Mouse (Mus musculus) midbrain, embryonic 10.5 days (tissue): ENCODE data around the gene Ptafr. TPM values are rescaled to one million over a fixed set of nuclear protein-coding genes. Genes with fewer than 3 reads are reported as not detected.

Experiments
- polyA plus RNA-seq: library from polyadenylated mRNA; unstranded; fragments of >200 nt; fragmentation: Nextera tagmentation; extraction: Ambion mirVana; gene quantifications from 2 replicates; pipeline ENCODE4 v1.2.1, GENCODE M21; 2016

Gene Ptafr
- polyA plus RNA-seq, 1 experiment from 2014 or later, result 0.41 TPM

Other genes starting within 250 kb of the Ptafr start
- 83.5 and 87.8 TPM in 2 replicates for gene Trnau1ap, start 234.5 kb upstream of the Ptafr start, polyA plus RNA-seq
- gene Rcc1, start 210.5 kb upstream of the Ptafr start, polyA plus RNA-seq, result 144 and 164 TPM in 2 replicates
- gene Phactr4, start 141.6 kb upstream of the Ptafr start, polyA plus RNA-seq, result 23.6 and 27.3 TPM in 2 replicates
- gene Med18, start 100.1 kb upstream of the Ptafr start, polyA plus RNA-seq, result 32.6 and 35.3 TPM in 2 replicates
- gene Sesn2, start 53.6 kb upstream of the Ptafr start, polyA plus RNA-seq, result 13.0 and 14.7 TPM in 2 replicates
- 965 and 979 TPM in 2 replicates for gene Atpif1, start 30.4 kb upstream of the Ptafr start, polyA plus RNA-seq
- gene Dnajc8, start 28.5 kb upstream of the Ptafr start, polyA plus RNA-seq, result 203 and 216 TPM in 2 replicates
- gene Eya3, start 74.9 kb downstream of the Ptafr start, polyA plus RNA-seq, result 30.0 and 30.1 TPM in 2 replicates
- 4.3 and 4.8 TPM in 2 replicates for gene Xkr8, start 168.5 kb downstream of the Ptafr start, polyA plus RNA-seq
- 2.3 and 2.9 TPM in 2 replicates for gene Smpdl3b, start 193.2 kb downstream of the Ptafr start, polyA plus RNA-seq
- gene Rpa2, start 204.3 kb downstream of the Ptafr start, polyA plus RNA-seq, result 174 and 200 TPM in 2 replicates
- 0.86 and 1.2 TPM in 2 replicates for gene Themis2, start 232.3 kb downstream of the Ptafr start, polyA plus RNA-seq